Mouse (Mus musculus): ENCODE results near the gene Atad3a. TPM values are rescaled to one million over a fixed set of nuclear protein-coding genes. Genes with fewer than 3 reads are reported as not detected.

Atad3a gene
- polyA plus RNA-seq, 1 experiment from 2014 or later, result 82.6 TPM

DNA sequence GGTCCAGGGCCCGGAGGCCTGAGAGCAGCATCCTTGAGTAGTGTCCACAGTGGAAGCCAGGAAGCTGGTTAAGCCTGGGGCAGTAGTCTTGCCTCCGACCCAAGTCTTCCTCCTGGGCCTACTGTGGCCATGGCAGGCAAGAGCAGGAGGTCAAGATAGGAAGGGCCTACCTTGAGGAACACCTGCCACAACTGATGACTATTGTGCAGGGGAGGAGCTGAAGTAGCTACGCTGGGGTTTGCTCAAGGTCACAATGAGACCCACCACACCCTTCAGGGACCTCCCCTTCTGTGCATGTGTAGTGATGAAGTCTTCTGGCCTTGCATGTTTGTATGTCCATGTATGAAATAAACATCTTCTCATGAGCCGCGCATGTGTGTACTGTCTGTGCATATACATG lies 25.1 kb downstream of the Atad3a start:
- 67% methylated on average over 5 of the region's 5 CpGs for WGBS
- Histone ChIP-seq H3K36me3 (ENCODE audit: control insufficient read depth, insufficient read depth, low read length) (peaks cover 24% of the 10 kb centered on the region), H3K9me3 (ENCODE audit: control insufficient read depth, low read length) (no peaks in the 10 kb centered on the region), H3K4me1 (ENCODE audit: control insufficient read depth, insufficient read depth, low read length) (peaks cover 28% of the 10 kb centered on the region), H3K4me2 (ENCODE audit: low read depth, low read length) (peak overlapping the region; percentile 91), H3K9ac (replicated peaks; ENCODE audit: low read depth, low read length) (peak overlapping the region; percentile 92), H3K4me3 (ENCODE audit: low read depth, low read length) (peak overlapping the region; percentile 79), H3K27ac (ENCODE audit: low read depth, low read length) (peak overlapping the region; percentile 94), H3K27me3 (ENCODE audit: control insufficient read depth, insufficient read depth, low read length) (no peaks in the 10 kb centered on the region)
- no peak for ATAC-seq (ENCODE audit: low read depth)

- Histone ChIP-seq H3K36me3 (ENCODE audit: control insufficient read depth, insufficient read depth, low read length) (peaks cover 19% of the 10 kb centered on the region; the same call in 1 of the 2 replicates), H3K4me1 (ENCODE audit: control insufficient read depth, insufficient read depth, low read length) (peaks cover 28% of the 10 kb centered on the region), H3K4me3 (ENCODE audit: low read depth, low read length) (peak overlapping the region; percentile 79), H3K27ac (ENCODE audit: low read depth, low read length) (peak overlapping the region; percentile 94), H3K9ac (replicated peaks; ENCODE audit: low read depth, low read length) (peak overlapping the region; percentile 92), H3K4me2 (ENCODE audit: low read depth, low read length) (peak overlapping the region; percentile 91), H3K9me3 (ENCODE audit: control insufficient read depth, low read length) (no peaks in the 10 kb centered on the region), H3K27me3 (ENCODE audit: control insufficient read depth, insufficient read depth, low read length) (no peaks in the 10 kb centered on the region)
- peak; percentile 75 for ATAC-seq (ENCODE audit: low read depth)
- 0% methylated on average over 47 of the region's 79 CpGs for WGBS
These were observed 25.8 kb downstream of the Atad3a start for GRCm38 (mm10) chr4:155734951-155735702.

DNA sequence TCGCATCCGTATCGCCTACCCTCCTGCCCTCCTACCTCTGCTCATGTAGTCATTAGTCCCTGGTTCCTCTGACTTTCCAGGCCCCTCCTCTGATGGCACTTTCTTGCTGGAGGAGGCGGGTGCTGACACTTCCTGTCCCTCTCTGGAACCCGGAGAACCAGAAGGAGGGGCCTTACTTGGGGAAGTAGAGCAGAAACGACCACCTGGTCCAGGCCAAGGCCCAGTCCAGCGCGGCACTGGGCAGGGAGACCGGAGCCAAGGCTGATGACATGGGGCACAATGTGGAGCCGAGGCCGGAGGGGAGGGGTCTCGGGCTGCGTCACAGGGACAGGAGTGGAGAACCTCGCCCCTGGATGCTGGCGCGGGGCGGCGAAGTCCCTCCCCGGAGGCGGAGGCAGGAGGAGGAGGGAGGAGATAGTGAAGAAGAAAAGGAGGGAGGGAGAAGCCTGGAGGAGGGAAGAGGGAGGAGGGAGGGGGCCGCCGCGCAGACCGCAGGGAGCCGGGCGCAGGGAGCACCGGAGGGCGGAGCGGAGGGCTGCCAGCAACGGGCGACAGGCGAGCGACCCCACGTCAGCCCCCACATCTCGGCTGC lies 26.4 kb downstream of the Atad3a start, which contains the start of gene Tmem240:
TSS of gene Tmem240 (plus strand) at position 451 of the 592 bp plus-strand sequence.
- Histone ChIP-seq H3K9ac (replicated peaks; ENCODE audit: low read depth, low read length) (peak within 1 kb of the TSS; percentile 92), H3K4me2 (ENCODE audit: low read depth, low read length) (peak within 1 kb of the TSS; percentile 91), H3K27ac (ENCODE audit: low read depth, low read length) (peak within 1 kb of the TSS; percentile 94), H3K4me1 (ENCODE audit: control insufficient read depth, insufficient read depth, low read length) (peaks cover 28% of the 10 kb centered on the region), H3K36me3 (ENCODE audit: control insufficient read depth, insufficient read depth, low read length) (peaks cover 13% of the 10 kb centered on the region; the same call in 1 of the 2 replicates), H3K27me3 (ENCODE audit: control insufficient read depth, insufficient read depth, low read length) (no peaks in the 10 kb centered on the region), H3K4me3 (ENCODE audit: low read depth, low read length) (peak within 1 kb of the TSS; percentile 79), H3K9me3 (ENCODE audit: control insufficient read depth, low read length) (no peaks in the 10 kb centered on the region)
- ATAC-seq (ENCODE audit: low read depth), result peak; percentile 89
- 1% methylated on average over 26 of the region's 35 CpGs for WGBS

- Histone ChIP-seq H3K27ac (ENCODE audit: low read depth, low read length) (no peak overlapping the region), H3K4me2 (ENCODE audit: low read depth, low read length) (peak overlapping the region; percentile 91; the same call in 1 of the 2 replicates), H3K9ac (replicated peaks; ENCODE audit: low read depth, low read length) (no peak overlapping the region; the same call in 1 of the 2 replicates), H3K27me3 (ENCODE audit: control insufficient read depth, insufficient read depth, low read length) (no peaks in the 10 kb centered on the region), H3K4me3 (ENCODE audit: low read depth, low read length) (no peak overlapping the region; the same call in 1 of the 2 replicates), H3K4me1 (ENCODE audit: control insufficient read depth, insufficient read depth, low read length) (peaks cover 28% of the 10 kb centered on the region), H3K36me3 (ENCODE audit: control insufficient read depth, insufficient read depth, low read length) (peaks cover 13% of the 10 kb centered on the region; the same call in 1 of the 2 replicates), H3K9me3 (ENCODE audit: control insufficient read depth, low read length) (no peaks in the 10 kb centered on the region)
- 93% methylated on average over 10 of the region's 10 CpGs for WGBS
- no peak for ATAC-seq (ENCODE audit: low read depth)
These were observed 27.6 kb downstream of the Atad3a start for GRCm38 (mm10) chr4:155733267-155733666.

DNA sequence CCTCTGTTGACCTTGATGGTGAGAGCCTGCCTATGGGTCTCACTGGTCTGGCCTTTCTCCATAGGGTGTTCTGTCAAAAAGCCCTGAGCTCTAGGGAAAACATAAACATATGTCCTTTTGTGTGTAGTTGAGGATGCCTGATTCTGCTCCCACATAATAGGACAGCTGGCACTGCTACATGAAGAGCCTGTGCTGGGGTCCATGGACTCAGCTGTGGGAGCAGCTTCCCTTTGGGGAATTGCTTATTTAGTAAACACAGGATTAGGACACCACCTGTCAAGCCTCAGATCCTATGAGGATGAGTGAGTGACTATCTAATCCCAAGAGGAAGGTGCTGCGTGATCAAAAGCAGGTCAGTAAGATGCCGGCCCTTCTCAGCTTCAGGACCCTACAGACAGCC lies 32.9 kb downstream of the Atad3a start:
- Histone ChIP-seq H3K27ac (ENCODE audit: low read depth, low read length) (no peak overlapping the region), H3K9ac (replicated peaks; ENCODE audit: low read depth, low read length) (no peak overlapping the region), H3K36me3 (ENCODE audit: control insufficient read depth, insufficient read depth, low read length) (peaks cover 8% of the 10 kb centered on the region), H3K4me2 (ENCODE audit: low read depth, low read length) (no peak overlapping the region), H3K9me3 (ENCODE audit: control insufficient read depth, low read length) (no peaks in the 10 kb centered on the region), H3K27me3 (ENCODE audit: control insufficient read depth, insufficient read depth, low read length) (no peaks in the 10 kb centered on the region), H3K4me1 (ENCODE audit: control insufficient read depth, insufficient read depth, low read length) (no peaks in the 10 kb centered on the region), H3K4me3 (ENCODE audit: low read depth, low read length) (no peak overlapping the region)
- no peak; the same call in 1 of the 2 replicates for ATAC-seq (ENCODE audit: low read depth)
- WGBS, result 53% methylated on average over 2 of the region's 2 CpGs

DNA sequence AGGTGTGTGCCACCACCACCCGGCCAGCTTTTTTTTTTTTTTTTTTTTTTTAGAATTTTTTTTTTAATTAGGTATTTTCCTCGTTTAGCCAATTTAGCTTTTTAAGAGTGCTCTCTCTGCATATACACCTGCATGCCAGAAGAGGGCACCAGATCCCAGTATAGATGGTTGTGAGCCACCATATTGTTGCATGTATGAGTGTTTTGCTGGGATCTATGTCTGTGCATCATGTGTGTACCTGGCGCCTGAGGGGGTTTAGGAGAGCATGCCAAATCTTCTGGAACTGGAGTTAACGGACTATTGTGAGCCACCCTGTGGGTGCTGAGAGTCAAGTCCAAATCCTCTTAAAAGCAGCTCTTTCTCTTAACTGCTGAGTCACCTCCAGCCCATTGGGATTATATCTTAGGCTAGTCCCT lies 39.2 kb downstream of the Atad3a start:
- no peak for ATAC-seq (ENCODE audit: low read depth)
- H3K4me1 ChIP-seq (ENCODE audit: control insufficient read depth, insufficient read depth, low read length), result no peaks in the 10 kb centered on the region
- no peak overlapping the region for H3K4me2 ChIP-seq (ENCODE audit: low read depth, low read length)
- peaks cover under 1% of the 10 kb centered on the region for H3K36me3 ChIP-seq (ENCODE audit: control insufficient read depth, insufficient read depth, low read length)
- H3K27ac ChIP-seq (ENCODE audit: low read depth, low read length), result no peak overlapping the region
- no peaks in the 10 kb centered on the region for H3K9me3 ChIP-seq (ENCODE audit: control insufficient read depth, low read length)
- no peak overlapping the region for H3K4me3 ChIP-seq (ENCODE audit: low read depth, low read length)
- H3K9ac ChIP-seq (replicated peaks; ENCODE audit: low read depth, low read length), result no peak overlapping the region
- 69% methylated on average over 4 of the region's 4 CpGs for WGBS
- H3K27me3 ChIP-seq (ENCODE audit: control insufficient read depth, insufficient read depth, low read length), result no peaks in the 10 kb centered on the region

GRCm38 (mm10) chr4:155710521-155711252 lies 50.2 kb downstream of the Atad3a start:
- H3K9me3 ChIP-seq (ENCODE audit: control insufficient read depth, low read length), result no peaks in the 10 kb centered on the region
- no peak overlapping the region for H3K4me3 ChIP-seq (ENCODE audit: low read depth, low read length)
- H3K36me3 ChIP-seq (ENCODE audit: control insufficient read depth, insufficient read depth, low read length), result peaks cover 8% of the 10 kb centered on the region
- no peak overlapping the region for H3K9ac ChIP-seq (replicated peaks; ENCODE audit: low read depth, low read length)
- no peak overlapping the region for H3K27ac ChIP-seq (ENCODE audit: low read depth, low read length)
- peaks cover 7% of the 10 kb centered on the region for H3K4me1 ChIP-seq (ENCODE audit: control insufficient read depth, insufficient read depth, low read length)
- H3K27me3 ChIP-seq (ENCODE audit: control insufficient read depth, insufficient read depth, low read length), result no peaks in the 10 kb centered on the region
- no peak for ATAC-seq (ENCODE audit: low read depth)
- H3K4me2 ChIP-seq (ENCODE audit: low read depth, low read length), result no peak overlapping the region
- WGBS, result 60% methylated on average over 6 of the region's 6 CpGs

- Histone ChIP-seq H3K36me3 (ENCODE audit: control insufficient read depth, insufficient read depth, low read length) (0 out of 2 replicates have a peak, but pooled peaks cover 3% of the 10 kb centered on the region), H3K9ac (replicated peaks; ENCODE audit: low read depth, low read length) (no peak overlapping the region), H3K4me1 (ENCODE audit: control insufficient read depth, insufficient read depth, low read length) (peaks cover 11% of the 10 kb centered on the region), H3K27me3 (ENCODE audit: control insufficient read depth, insufficient read depth, low read length) (no peaks in the 10 kb centered on the region), H3K4me3 (ENCODE audit: low read depth, low read length) (no peak overlapping the region), H3K4me2 (ENCODE audit: low read depth, low read length) (no peak overlapping the region), H3K27ac (ENCODE audit: low read depth, low read length) (no peak overlapping the region), H3K9me3 (ENCODE audit: control insufficient read depth, low read length) (no peaks in the 10 kb centered on the region)
- ATAC-seq (ENCODE audit: low read depth), result no peak
These were observed 51.9 kb downstream of the Atad3a start for GRCm38 (mm10) chr4:155708988-155709387.
